Mouse (Mus musculus): Measurements from ENCODE around the gene Styx. TPM values are rescaled to one million over a fixed set of nuclear protein-coding genes. Genes with fewer than 3 reads are reported as not detected.
A peak's percentile ranks its signal among the peaks of the same experiment; 100 is the strongest.

The Styx gene
- polyA plus RNA-seq, 1 experiment from 2014 or later = 22.9 TPM

DNA sequence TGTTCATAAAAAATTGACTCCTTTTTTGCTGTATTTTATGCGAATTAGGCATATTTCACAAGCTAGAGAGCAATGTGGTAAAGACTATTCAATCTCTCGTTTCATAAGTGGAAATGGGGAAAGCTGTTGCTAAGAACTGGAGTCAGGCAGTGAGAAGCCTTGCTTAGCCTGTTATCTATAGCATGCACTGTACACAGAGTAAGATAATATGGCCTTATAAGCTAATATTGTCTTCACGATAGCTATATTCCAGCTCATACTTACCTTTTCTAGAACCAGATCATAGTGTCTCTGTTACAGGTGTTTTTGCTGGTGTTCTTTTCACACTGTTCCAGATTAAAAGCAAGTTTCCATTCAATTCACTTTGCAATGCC lies 31.7 kb upstream of the Styx start:
- H3K36me3 ChIP-seq = no peaks in the 10 kb centered on the region
- H3K27me3 ChIP-seq = no peaks in the 10 kb centered on the region
- DNase-seq (no peak), ATAC-seq (ENCODE audit: low read depth) (peak; percentile 62)
- peak overlapping the region; percentile 90 for H3K27ac ChIP-seq
- peak overlapping the region; percentile 93 for H3K4me3 ChIP-seq (replicated peaks)
- H3K9ac ChIP-seq = peak overlapping the region; percentile 94; the same call in 1 of the 2 replicates
- no peaks in the 10 kb centered on the region for H3K9me3 ChIP-seq (replicated peaks)
- H3K4me2 ChIP-seq = peak overlapping the region; percentile 90
- 14% methylated on average over 3 of the region's 3 CpGs for WGBS (ENCODE audit: insufficient replicate concordance)
- peaks cover 83% of the 10 kb centered on the region for H3K4me1 ChIP-seq (replicated peaks)

DNA sequence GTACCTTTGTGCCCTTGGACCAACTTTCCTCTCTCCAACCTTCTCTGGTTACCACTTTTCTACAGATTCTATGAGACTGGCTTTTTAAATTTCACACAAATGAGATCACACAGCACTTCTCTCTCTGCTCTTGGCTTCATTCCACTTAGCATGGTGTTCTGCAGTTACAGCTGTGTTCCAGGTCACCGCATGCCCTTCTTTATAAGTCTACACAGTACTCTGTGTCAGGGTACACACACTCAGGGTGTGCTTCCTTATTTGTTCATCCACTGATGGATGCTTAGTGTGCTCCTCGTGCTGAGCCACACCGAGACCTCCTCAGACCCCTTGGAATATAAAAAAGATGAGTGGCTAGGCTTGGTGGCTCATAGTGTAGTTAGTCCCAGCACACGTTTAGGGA lies 30.8 kb upstream of the Styx start:
- H3K9ac ChIP-seq = no peak overlapping the region
- WGBS (ENCODE audit: insufficient replicate concordance) = 74% methylated on average over 4 of the region's 4 CpGs
- no peaks in the 10 kb centered on the region for H3K9me3 ChIP-seq (replicated peaks)
- H3K4me1 ChIP-seq (replicated peaks) = peaks cover 82% of the 10 kb centered on the region
- no peaks in the 10 kb centered on the region for H3K27me3 ChIP-seq
- DNase-seq (no peak), ATAC-seq (ENCODE audit: low read depth) (no peak)
- H3K27ac ChIP-seq = peak overlapping the region; percentile 67
- H3K4me2 ChIP-seq = no peak overlapping the region
- H3K4me3 ChIP-seq (replicated peaks) = no peak overlapping the region
- H3K36me3 ChIP-seq = no peaks in the 10 kb centered on the region

DNA sequence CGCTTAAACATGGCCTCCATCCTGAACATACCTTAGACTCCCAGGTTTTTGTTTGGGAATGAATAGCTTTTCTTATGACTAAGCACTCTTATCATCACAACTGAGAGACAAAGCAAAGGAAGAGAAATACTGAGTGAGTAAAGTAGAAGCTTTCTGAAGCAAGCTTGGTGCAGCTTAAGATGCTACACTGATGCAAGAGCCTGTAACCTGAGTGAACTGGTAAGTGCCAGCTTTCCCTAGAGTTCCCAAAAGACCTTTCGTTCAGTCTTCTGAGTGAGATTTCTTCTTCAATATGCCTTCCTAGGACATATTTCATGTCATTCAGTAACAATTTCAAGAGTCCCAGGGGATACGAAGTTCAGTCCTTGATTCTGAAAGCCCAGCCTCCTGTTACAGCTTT lies 29.8 kb upstream of the Styx start:
- ATAC-seq (ENCODE audit: low read depth) (no peak), DNase-seq (no peak)
- no peaks in the 10 kb centered on the region for H3K9me3 ChIP-seq (replicated peaks)
- H3K9ac ChIP-seq = peak overlapping the region; percentile 31
- peak overlapping the region; percentile 50 for H3K4me2 ChIP-seq
- H3K27me3 ChIP-seq = no peaks in the 10 kb centered on the region
- no peaks in the 10 kb centered on the region for H3K36me3 ChIP-seq
- H3K27ac ChIP-seq = peak overlapping the region; percentile 84
- WGBS (ENCODE audit: insufficient replicate concordance) = 75% methylated on average over 3 of the region's 3 CpGs
- H3K4me3 ChIP-seq (replicated peaks) = no peak overlapping the region
- H3K4me1 ChIP-seq (replicated peaks) = peaks cover 77% of the 10 kb centered on the region

DNA sequence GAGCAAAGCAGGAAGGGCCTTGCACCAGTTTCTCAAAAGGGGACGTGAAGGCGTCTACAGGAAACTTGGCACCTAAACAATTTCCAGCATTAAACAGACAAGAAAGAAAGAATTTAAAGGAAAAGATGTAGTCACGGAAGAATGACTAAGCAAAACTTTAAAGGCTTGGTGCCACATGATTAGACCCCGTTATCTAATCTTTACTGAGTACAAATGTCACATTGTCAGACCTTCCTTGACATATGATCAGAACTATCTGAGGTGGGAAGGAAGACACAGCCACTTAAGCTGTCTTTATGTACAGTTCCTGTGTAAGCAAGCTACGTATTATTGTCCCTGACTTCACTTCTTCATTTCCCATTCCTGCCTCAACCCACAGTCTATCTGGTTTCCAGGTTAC lies 29.3 kb upstream of the Styx start:
- DNase-seq (peak; percentile 37), ATAC-seq (ENCODE audit: low read depth) (peak; percentile 32; the same call in 1 of the 2 replicates)
- H3K9me3 ChIP-seq (replicated peaks) = no peaks in the 10 kb centered on the region
- 0 out of 2 replicates have a peak overlapping the region, but pooled peaks have one; percentile 1 for H3K4me3 ChIP-seq (replicated peaks)
- H3K36me3 ChIP-seq = no peaks in the 10 kb centered on the region
- peaks cover 72% of the 10 kb centered on the region for H3K4me1 ChIP-seq (replicated peaks)
- H3K4me2 ChIP-seq = peak overlapping the region; percentile 50
- WGBS (ENCODE audit: insufficient replicate concordance) = 13% methylated on average over 5 of the region's 5 CpGs
- no peaks in the 10 kb centered on the region for H3K27me3 ChIP-seq
- peak overlapping the region; percentile 84 for H3K27ac ChIP-seq
- peak overlapping the region; percentile 31; the same call in 1 of the 2 replicates for H3K9ac ChIP-seq

DNA sequence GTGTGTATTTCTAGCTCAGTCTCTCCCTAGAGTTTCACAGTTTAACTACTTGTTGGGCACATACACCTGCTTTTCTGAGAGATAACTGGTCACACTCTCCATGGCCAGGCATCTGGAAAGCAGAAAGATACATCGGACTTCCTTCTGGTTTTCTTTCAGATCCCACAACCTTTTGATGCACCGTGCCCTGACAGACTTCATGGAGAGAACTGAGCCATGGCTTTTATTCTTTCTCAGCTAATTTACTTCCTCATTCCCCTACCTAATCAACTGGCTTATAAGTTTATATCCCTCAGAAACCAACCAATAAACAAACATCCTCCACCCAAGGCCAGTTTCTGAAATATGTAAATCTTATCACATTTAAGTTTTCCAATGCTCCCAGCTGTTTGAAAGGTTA lies 28.4 kb upstream of the Styx start:
- no peak for ATAC-seq (ENCODE audit: low read depth)
- peak overlapping the region; percentile 50; the same call in 1 of the 2 replicates for H3K4me2 ChIP-seq
- H3K4me1 ChIP-seq (replicated peaks) = peaks cover 66% of the 10 kb centered on the region
- no peaks in the 10 kb centered on the region for H3K36me3 ChIP-seq
- WGBS (ENCODE audit: insufficient replicate concordance) = 76% methylated on average over 2 of the region's 2 CpGs
- no peak overlapping the region for H3K4me3 ChIP-seq (replicated peaks)
- DNase-seq = no peak
- no peaks in the 10 kb centered on the region for H3K9me3 ChIP-seq (replicated peaks)
- H3K27ac ChIP-seq = peak overlapping the region; percentile 84
- no peaks in the 10 kb centered on the region for H3K27me3 ChIP-seq
- H3K9ac ChIP-seq = 0 out of 2 replicates have a peak overlapping the region, but pooled peaks have one; percentile 30

DNA sequence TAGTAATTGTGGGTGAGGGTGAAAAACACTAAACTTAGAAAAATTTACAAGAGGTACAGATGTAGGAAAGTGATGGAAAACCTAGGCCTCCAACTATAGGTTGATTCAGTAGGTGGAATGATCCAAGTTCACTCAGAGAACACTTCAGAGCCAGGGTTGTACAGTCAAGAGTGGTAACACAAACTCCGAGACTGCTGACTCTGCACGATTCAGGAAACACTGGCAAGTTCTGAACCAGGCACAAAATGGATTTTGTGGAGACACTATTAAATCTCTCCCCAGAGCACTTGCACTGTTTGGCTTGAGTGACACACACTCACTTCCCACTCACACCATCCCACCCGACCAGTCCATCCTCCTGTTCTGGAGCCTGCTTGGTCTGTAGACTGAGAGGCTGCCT lies 27.6 kb upstream of the Styx start:
- H3K9ac ChIP-seq = no peak overlapping the region
- H3K4me1 ChIP-seq (replicated peaks) = peaks cover 68% of the 10 kb centered on the region
- H3K27ac ChIP-seq = peak overlapping the region; percentile 84; the same call in 1 of the 2 replicates
- WGBS (ENCODE audit: insufficient replicate concordance) = 75% methylated on average over 3 of the region's 3 CpGs
- DNase-seq (no peak), ATAC-seq (ENCODE audit: low read depth) (no peak)
- no peaks in the 10 kb centered on the region for H3K36me3 ChIP-seq
- no peak overlapping the region for H3K4me3 ChIP-seq (replicated peaks)
- H3K9me3 ChIP-seq (replicated peaks) = no peaks in the 10 kb centered on the region
- no peaks in the 10 kb centered on the region for H3K27me3 ChIP-seq
- no peak overlapping the region for H3K4me2 ChIP-seq

DNA sequence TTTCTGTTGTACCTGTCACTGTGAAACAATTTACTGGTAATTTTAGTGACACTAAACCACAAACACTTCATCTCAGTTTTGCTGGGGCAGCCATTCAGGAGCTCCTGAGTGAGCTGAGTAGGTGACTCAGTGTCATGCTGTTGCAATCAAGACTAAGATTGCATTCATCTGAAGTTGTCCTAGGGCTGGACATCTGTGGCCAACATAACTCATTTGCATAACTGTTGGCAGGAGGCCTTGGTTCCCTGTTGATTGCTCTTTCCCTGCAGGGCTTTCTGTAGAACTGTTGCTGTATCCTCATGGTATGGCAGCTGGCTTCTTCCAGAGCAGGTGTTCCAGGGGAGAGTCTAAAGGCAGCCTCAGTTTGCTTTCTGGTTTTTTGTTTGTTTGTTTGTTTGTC lies 25.4 kb upstream of the Styx start:
- H3K4me3 ChIP-seq (replicated peaks) = no peak overlapping the region
- no peak overlapping the region for H3K4me2 ChIP-seq
- no peak for ATAC-seq (ENCODE audit: low read depth)
- H3K27ac ChIP-seq = peak overlapping the region; percentile 13; the same call in 1 of the 2 replicates
- H3K27me3 ChIP-seq = no peaks in the 10 kb centered on the region
- H3K9me3 ChIP-seq (replicated peaks) = no peaks in the 10 kb centered on the region
- H3K4me1 ChIP-seq (replicated peaks) = peaks cover 61% of the 10 kb centered on the region
- no peak for DNase-seq
- no peaks in the 10 kb centered on the region for H3K36me3 ChIP-seq
- H3K9ac ChIP-seq = no peak overlapping the region

DNA sequence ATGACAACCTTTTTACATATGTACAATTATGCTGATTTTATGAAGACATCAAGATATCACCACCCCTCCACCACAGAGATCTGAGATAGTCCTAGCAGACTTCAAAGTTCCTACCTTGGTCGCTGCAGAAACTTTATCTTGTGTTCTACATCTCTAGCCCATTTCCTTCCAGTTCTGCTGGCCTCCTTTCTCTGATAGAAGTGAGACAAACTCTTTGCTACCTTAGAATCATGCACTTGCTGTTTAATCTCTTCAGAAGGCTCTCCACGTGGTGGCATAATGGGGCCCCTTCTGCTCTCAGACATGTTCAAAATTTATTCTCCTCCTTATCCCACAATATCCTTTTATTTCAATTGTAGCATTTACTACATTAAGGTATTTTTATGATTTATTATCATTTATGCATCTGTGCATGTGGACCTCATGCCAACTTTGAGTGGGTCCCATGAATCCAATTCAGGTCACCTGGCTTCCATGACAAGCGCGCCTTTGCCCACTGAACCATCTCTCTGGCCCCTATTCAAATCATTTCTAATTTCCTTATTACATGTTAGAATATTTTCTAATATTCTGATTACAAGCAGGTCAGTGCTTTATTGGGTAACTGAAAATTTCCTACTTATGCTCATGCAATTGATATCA lies 22.7 kb upstream of the Styx start:
- H3K27me3 ChIP-seq = no peaks in the 10 kb centered on the region
- peaks cover 22% of the 10 kb centered on the region for H3K36me3 ChIP-seq
- no peaks in the 10 kb centered on the region for H3K9me3 ChIP-seq (replicated peaks)
- peaks cover 43% of the 10 kb centered on the region for H3K4me1 ChIP-seq (replicated peaks)
- 0 out of 2 replicates have a peak overlapping the region, but pooled peaks have one; percentile 94 for H3K4me3 ChIP-seq (replicated peaks)
- 58% methylated on average over 4 of the region's 4 CpGs for WGBS (ENCODE audit: insufficient replicate concordance)
- H3K9ac ChIP-seq = no peak overlapping the region
- H3K4me2 ChIP-seq = no peak overlapping the region
- ATAC-seq (ENCODE audit: low read depth) = no peak
- H3K27ac ChIP-seq = no peak overlapping the region
- DNase-seq = no peak

DNA sequence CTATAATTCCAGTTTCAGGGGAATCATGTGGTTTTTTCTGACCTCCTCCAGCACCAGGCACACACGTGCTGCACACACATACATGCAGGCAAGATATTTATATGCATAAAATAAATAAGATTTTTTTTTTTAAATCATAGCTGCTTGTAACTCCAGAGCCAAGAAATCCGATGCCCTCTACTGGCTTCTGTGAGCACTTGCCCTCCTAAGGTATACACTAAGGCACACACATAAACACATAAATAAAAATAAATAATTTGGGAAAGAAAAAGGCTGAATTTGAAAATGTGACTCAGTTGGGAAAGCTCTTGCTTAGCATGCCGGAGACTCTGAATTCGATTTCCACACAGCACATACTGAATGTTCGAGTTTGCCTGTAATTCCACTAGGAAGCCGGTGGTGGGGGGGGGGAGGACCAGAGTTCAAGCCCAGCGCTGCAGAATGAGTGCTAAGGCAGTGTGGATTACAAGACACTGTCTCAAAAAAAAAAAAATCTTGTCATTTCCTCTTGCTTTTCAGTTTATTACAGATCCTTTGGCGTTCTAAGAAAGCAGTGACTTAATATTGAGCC lies 21.8 kb upstream of the Styx start:
- Histone ChIP-seq H3K9me3 (replicated peaks) (no peaks in the 10 kb centered on the region), H3K36me3 (peaks cover 29% of the 10 kb centered on the region), H3K9ac (peak overlapping the region; percentile 64), H3K4me2 (peak overlapping the region; percentile 72), H3K4me3 (replicated peaks) (peak overlapping the region; percentile 94), H3K27ac (peak overlapping the region; percentile 73), H3K4me1 (replicated peaks) (peaks cover 36% of the 10 kb centered on the region), H3K27me3 (no peaks in the 10 kb centered on the region)
- DNase-seq = peak; percentile 33
- WGBS (ENCODE audit: insufficient replicate concordance) = 17% methylated on average over 8 of the region's 8 CpGs
- no peak for ATAC-seq (ENCODE audit: low read depth)

DNA sequence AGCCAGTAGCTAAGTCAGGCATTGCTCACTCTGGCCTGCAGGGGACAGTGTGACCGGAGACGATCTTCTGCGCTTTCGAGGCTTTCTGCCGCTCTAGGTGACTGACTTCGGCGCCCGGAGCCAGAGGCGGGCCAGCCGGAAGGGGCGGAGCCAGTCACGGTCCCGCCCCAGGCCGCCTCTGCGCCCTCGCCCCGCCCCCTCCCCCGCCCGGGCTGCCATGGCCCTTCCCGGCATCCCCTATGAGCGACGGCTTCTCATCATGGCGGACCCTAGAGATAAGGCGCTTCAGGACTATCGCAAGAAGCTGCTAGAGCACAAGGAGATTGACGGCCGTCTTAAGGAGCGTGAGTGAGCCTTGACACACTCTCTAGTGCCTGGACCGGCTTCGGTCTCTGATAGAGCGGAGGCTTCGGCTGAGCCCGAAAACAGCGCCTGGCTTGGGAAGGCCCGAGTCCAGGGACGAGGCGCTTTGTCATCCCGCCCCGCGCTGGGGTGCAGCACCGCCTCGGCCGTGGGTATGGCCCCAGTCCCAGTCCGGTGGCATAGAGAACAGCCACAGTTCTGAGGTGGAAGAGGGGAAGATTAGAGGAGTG lies 21.2 kb upstream of the Styx start, which contains the start of gene Psmc6:
Gene Psmc6 (plus strand): TSS at position 200 of the 593 bp plus-strand sequence.
- ATAC-seq (ENCODE audit: low read depth) = peak; percentile 93
- H3K27ac ChIP-seq = peak within 1 kb of the TSS; percentile 96
- H3K27me3 ChIP-seq = no peaks in the 10 kb centered on the region
- under 1% methylated on average over 44 of the region's 44 CpGs for WGBS (ENCODE audit: insufficient replicate concordance)
- peaks cover 33% of the 10 kb centered on the region for H3K4me1 ChIP-seq (replicated peaks)
- H3K4me2 ChIP-seq = peak within 1 kb of the TSS; percentile 72
- peak within 1 kb of the TSS; percentile 93 for H3K9ac ChIP-seq
- H3K36me3 ChIP-seq = peaks cover 33% of the 10 kb centered on the region
- H3K9me3 ChIP-seq (replicated peaks) = no peaks in the 10 kb centered on the region
- peak; percentile 85 for DNase-seq
- H3K4me3 ChIP-seq (replicated peaks) = peak within 1 kb of the TSS; percentile 94

DNA sequence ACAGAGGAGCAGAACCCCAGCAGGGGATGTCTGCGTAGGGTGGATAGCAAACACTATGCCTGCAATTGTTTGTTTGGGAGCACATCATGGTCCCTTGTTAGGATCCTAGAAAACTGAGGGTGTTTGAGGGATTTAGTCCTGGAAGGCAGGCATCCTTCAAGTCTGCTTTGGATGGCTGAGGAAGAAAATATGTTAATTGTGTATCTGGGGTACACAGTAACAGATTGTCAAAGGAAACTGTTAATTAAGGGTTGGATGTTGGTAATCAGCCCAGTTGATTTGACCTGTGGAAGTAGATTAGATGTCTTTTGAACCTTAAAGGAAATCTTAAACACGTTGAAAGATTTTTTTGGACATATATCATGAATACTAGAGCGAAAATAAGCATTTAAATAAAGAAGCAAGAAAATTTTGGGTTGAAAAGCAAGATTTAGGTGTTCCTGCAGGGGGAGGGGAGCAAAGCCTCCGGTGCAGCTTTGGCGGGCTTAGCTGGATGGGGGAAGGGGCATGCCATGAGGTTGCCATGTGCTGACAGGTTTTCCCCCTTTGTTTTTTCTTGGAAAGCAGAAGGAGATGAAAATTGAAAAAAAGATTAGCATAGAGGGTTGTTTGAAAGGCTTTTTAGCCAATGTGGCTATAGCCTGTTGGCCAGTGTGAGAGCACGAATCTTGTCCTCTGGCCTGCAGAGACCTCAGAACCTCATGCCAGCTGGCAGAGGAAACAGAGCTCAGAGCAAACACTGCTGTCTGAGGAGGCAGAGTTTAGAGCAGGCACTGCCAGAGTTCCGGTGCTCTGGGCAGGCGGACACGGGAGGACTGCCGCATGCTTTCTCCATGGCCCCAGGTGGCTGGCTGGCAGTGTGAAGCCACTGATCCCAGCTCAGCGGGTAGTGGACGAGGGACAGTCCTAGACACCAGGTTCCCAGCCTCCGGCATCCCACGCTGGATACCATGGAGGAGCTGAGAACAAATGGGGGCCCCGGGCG lies 13.6 kb downstream of the Styx start:
- Histone ChIP-seq H3K4me3 (replicated peaks) (no peak overlapping the region), H3K36me3 (peaks cover 12% of the 10 kb centered on the region), H3K27me3 (no peaks in the 10 kb centered on the region), H3K4me1 (replicated peaks) (peaks cover 9% of the 10 kb centered on the region), H3K9me3 (replicated peaks) (no peaks in the 10 kb centered on the region), H3K9ac (no peak overlapping the region), H3K4me2 (no peak overlapping the region), H3K27ac (no peak overlapping the region)
- DNase-seq (no peak), ATAC-seq (ENCODE audit: low read depth) (no peak)
- 87% methylated on average over 16 of the region's 16 CpGs for WGBS (ENCODE audit: insufficient replicate concordance)
